In genomic region chr5:110978461-110978860, GRCm38 (mm10) we compare ENCODE assay signal across 8 mouse cellular contexts.
DNase-seq lines count a peak whose midpoint lies in the region.

No protein-coding gene starts in this region.

- H3K4me3 ChIP-seq in macrophage (ENCODE audit: inconsistent target), result peak overlapping the region; percentile 11; the same call in 1 of the 2 replicates

- H3K36me3 ChIP-seq in macrophage (ENCODE audit: inconsistent target), result no peaks in the 10 kb centered on the region

- no peak overlapping the region for H3K27ac ChIP-seq in macrophage

- under 1% methylated on average over 7 of the region's 9 CpGs for WGBS in macrophage (ENCODE audit: missing documents)

- intact Hi-C loops in gastrocnemius, postnatal 36 days (cut with DNase I), result loop anchor here (5.0 kb wide), 2 partner anchors 209 to 229 kb away; no protein-coding TSS in a partner anchor

- no peaks in the 10 kb centered on the region for H3K79me2 ChIP-seq in macrophage (ENCODE audit: inconsistent target)

- DNase-seq in adrenal gland, adult 18-20 months (ENCODE audit: low spot score in 2 of 2), result peak; percentile 60
- DNase-seq in embryo, embryonic 11.5 days (ENCODE audit: low read depth, low spot score), result peak; percentile 69
- DNase-seq in gastrocnemius, postnatal 36 days, result peak; percentile 61
- DNase-seq in induced T-regulatory cell, adult 2 months (ENCODE audit: low read depth), result peak; percentile 62
- peak; percentile 35 to 76 for DNase-seq in left cerebral cortex, adult 9 months (ENCODE audit: low spot score in 2 of 2)
- DNase-seq in retina, postnatal 1 day, result peak; percentile 89
- DNase-seq in thymus, postnatal 4 days, result peak; percentile 65
